ENCODE assay signal across 18 mouse cellular contexts in the genomic region with DNA sequence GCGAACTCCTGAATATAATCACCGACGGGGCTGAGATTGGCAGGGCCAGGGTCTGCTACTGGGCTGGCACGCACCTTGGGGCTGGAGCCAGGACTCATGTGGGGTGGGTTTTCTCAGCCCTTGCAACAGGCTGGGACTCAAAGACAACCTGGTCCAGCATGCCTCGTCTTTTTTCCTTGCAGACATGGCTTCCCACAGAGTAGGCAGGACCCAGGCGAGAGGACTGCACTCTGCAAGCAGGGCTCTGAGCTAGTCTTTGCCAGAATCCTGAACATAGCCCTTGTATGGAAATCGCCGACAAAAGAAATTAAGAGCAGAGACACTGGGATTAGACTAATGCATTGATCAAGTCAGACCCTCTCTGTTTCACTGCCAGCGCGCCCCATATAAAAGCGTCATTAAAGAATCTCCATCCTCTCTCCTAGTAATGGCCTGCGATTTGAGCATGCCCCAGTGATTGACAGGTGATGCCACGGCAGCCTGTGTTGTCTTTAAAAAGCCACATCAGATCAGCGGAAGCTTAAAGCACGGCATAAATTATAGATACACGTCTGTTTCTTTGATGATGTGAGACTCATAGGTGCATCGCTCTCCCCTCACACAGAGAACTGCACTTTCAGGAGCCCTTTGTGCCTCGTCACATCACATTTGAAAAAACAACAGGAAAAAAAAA.
DNase-seq lines count a peak whose midpoint lies in the region; ATAC-seq lines count a peak whose summit lies in the region.
"Had no signal": no experiment of that assay in that cellular context is flagged by ENCODE, and none has a peak within 500 bp of the region (broad histone marks: within the 10 kb centered on the region; RNA-seq: fewer than 3 reads in every experiment).

No protein-coding gene starts in this region.

- 44% methylated on average over 18 of the region's 18 CpGs for WGBS in hindbrain, embryonic 15.5 days
- 64% methylated on average over 18 of the region's 18 CpGs for WGBS in hindbrain, embryonic 10.5 days
- WGBS in forebrain, embryonic 14.5 days: 19% methylated on average over 18 of the region's 18 CpGs
- WGBS in forebrain, embryonic 16.5 days: 16% methylated on average over 18 of the region's 18 CpGs
- WGBS in neural tube, embryonic 14.5 days: 45% methylated on average over 18 of the region's 18 CpGs

- peak overlapping the region; percentile 9; the same call in 1 of the 2 replicates for H3K4me2 ChIP-seq in hindbrain, embryonic 15.5 days
- peak overlapping the region; percentile 38 for H3K4me2 ChIP-seq in forebrain, embryonic 14.5 days (ENCODE audit: low read length)
- peak overlapping the region; percentile 51 for H3K4me2 ChIP-seq in forebrain, embryonic 16.5 days (ENCODE audit: low read length)
- no peak overlapping the region for H3K4me2 ChIP-seq in neural tube, embryonic 14.5 days (ENCODE audit: low read depth, low read length)
- H3K4me2 ChIP-seq: embryonic facial prominence, embryonic 15.5 days; liver, embryonic 11.5 days; lung, embryonic 14.5 days had no signal

- H3K4me1 ChIP-seq in hindbrain, embryonic 15.5 days (replicated peaks): peaks cover 15% of the 10 kb centered on the region
- H3K4me1 ChIP-seq in hindbrain, embryonic 10.5 days (replicated peaks): peaks cover 16% of the 10 kb centered on the region
- H3K4me1 ChIP-seq in forebrain, embryonic 14.5 days (ENCODE audit: control insufficient read depth, insufficient read depth, low read length): peaks cover 8% of the 10 kb centered on the region; the same call in 1 of the 2 replicates
- H3K4me1 ChIP-seq in forebrain, embryonic 16.5 days (replicated peaks; ENCODE audit: control insufficient read depth, insufficient read depth, low read length): peaks cover 19% of the 10 kb centered on the region
- no peaks in the 10 kb centered on the region; the same call in 1 of the 2 replicates for H3K4me1 ChIP-seq in neural tube, embryonic 14.5 days (ENCODE audit: control insufficient read depth, insufficient read depth, low read length)
- H3K4me1 ChIP-seq: embryonic facial prominence, embryonic 15.5 days had no signal

- no peak overlapping the region for H3K4me3 ChIP-seq in hindbrain, embryonic 15.5 days
- no peak overlapping the region for H3K4me3 ChIP-seq in hindbrain, embryonic 10.5 days
- H3K4me3 ChIP-seq in forebrain, embryonic 14.5 days (ENCODE audit: low read depth, low read length): peak overlapping the region; percentile 9; the same call in 1 of the 2 replicates
- H3K4me3 ChIP-seq in forebrain, embryonic 16.5 days (replicated peaks; ENCODE audit: low read length): peak overlapping the region; percentile 23
- H3K4me3 ChIP-seq in neural tube, embryonic 14.5 days (ENCODE audit: low read depth, low read length): no peak overlapping the region
- H3K4me3 ChIP-seq: embryonic facial prominence, embryonic 15.5 days; heart, adult 2 months had no signal

- ATAC-seq in hindbrain, embryonic 15.5 days (ENCODE audit: low FRiP score, low read depth): 0 out of 2 replicates have a peak, but pooled peaks have one; percentile 27
- ATAC-seq in forebrain, embryonic 14.5 days: peak; percentile 50
- peak; percentile 52 for ATAC-seq in forebrain, embryonic 16.5 days
- 0 out of 2 replicates have a peak, but pooled peaks have one; percentile 44 for ATAC-seq in neural tube, embryonic 14.5 days (ENCODE audit: low read depth)
- ATAC-seq in inflammation-experienced regulatory T-cells, adult 6 months: no peak

- H3K27ac ChIP-seq in hindbrain, embryonic 15.5 days (replicated peaks): no peak overlapping the region
- no peak overlapping the region for H3K27ac ChIP-seq in hindbrain, embryonic 10.5 days
- no peak overlapping the region for H3K27ac ChIP-seq in forebrain, embryonic 14.5 days (ENCODE audit: low read depth, low read length)
- no peak overlapping the region for H3K27ac ChIP-seq in forebrain, embryonic 16.5 days (ENCODE audit: low read length)
- no peak overlapping the region for H3K27ac ChIP-seq in neural tube, embryonic 14.5 days (ENCODE audit: low read depth, low read length)
- H3K27ac ChIP-seq: embryonic facial prominence, embryonic 15.5 days; heart, adult 2 months; macrophage had no signal

- no peaks in the 10 kb centered on the region for H3K36me3 ChIP-seq in hindbrain, embryonic 15.5 days
- H3K36me3 ChIP-seq in hindbrain, embryonic 10.5 days: no peaks in the 10 kb centered on the region
- H3K36me3 ChIP-seq in forebrain, embryonic 14.5 days (ENCODE audit: control insufficient read depth, insufficient read depth, low read length): no peaks in the 10 kb centered on the region
- H3K36me3 ChIP-seq in forebrain, embryonic 16.5 days (ENCODE audit: control insufficient read depth, insufficient read depth): no peaks in the 10 kb centered on the region
- H3K36me3 ChIP-seq in neural tube, embryonic 14.5 days (ENCODE audit: control insufficient read depth, insufficient read depth, low read length): no peaks in the 10 kb centered on the region
- H3K36me3 ChIP-seq: embryonic facial prominence, embryonic 15.5 days had no signal

- H3K9me3 ChIP-seq in hindbrain, embryonic 15.5 days: no peaks in the 10 kb centered on the region
- no peaks in the 10 kb centered on the region for H3K9me3 ChIP-seq in hindbrain, embryonic 10.5 days
- no peaks in the 10 kb centered on the region for H3K9me3 ChIP-seq in forebrain, embryonic 14.5 days (replicated peaks; ENCODE audit: control insufficient read depth, low read length)
- H3K9me3 ChIP-seq in forebrain, embryonic 16.5 days (ENCODE audit: control insufficient read depth, low read length): no peaks in the 10 kb centered on the region
- no peaks in the 10 kb centered on the region for H3K9me3 ChIP-seq in neural tube, embryonic 14.5 days (ENCODE audit: control insufficient read depth, low read length)
- H3K9me3 ChIP-seq: embryonic facial prominence, embryonic 15.5 days had no signal

- H3K27me3 ChIP-seq in hindbrain, embryonic 15.5 days: no peaks in the 10 kb centered on the region
- no peaks in the 10 kb centered on the region for H3K27me3 ChIP-seq in hindbrain, embryonic 10.5 days (ENCODE audit: insufficient read depth, poor library complexity, severe bottlenecking)
- H3K27me3 ChIP-seq in forebrain, embryonic 14.5 days (replicated peaks; ENCODE audit: control insufficient read depth, insufficient read depth, low read length): no peaks in the 10 kb centered on the region
- no peaks in the 10 kb centered on the region for H3K27me3 ChIP-seq in forebrain, embryonic 16.5 days (replicated peaks; ENCODE audit: control insufficient read depth, insufficient read depth, low read length)
- H3K27me3 ChIP-seq in neural tube, embryonic 14.5 days (ENCODE audit: control insufficient read depth, insufficient read depth, low read length): no peaks in the 10 kb centered on the region
- H3K27me3 ChIP-seq: embryonic facial prominence, embryonic 15.5 days had no signal

- H3K9ac ChIP-seq in hindbrain, embryonic 15.5 days: no peak overlapping the region
- H3K9ac ChIP-seq in forebrain, embryonic 14.5 days (ENCODE audit: low read length): peak overlapping the region; percentile 13; the same call in 1 of the 2 replicates
- 0 out of 2 replicates have a peak overlapping the region, but pooled peaks have one; percentile 36 for H3K9ac ChIP-seq in forebrain, embryonic 16.5 days (replicated peaks; ENCODE audit: low read depth, low read length)
- no peak overlapping the region for H3K9ac ChIP-seq in neural tube, embryonic 14.5 days (replicated peaks; ENCODE audit: low read depth, low read length)
- H3K9ac ChIP-seq: embryonic facial prominence, embryonic 15.5 days; lung, embryonic 14.5 days had no signal

- DNase-seq in hindbrain, embryonic 10.5 days (ENCODE audit: low spot score): no peak
- peak; percentile 53 for DNase-seq in forebrain, embryonic 14.5 days (ENCODE audit: low spot score)
- DNase-seq in frontal cortex, adult 2 months (ENCODE audit: extremely low spot score in 1 of 2, low spot score in 1 of 2): no peak
- DNase-seq: adrenal gland, postnatal 36 days; cerebellum, adult 9-11 months; embryo, embryonic 11 days; gastrocnemius, postnatal 10 days; heart, adult 2 months; kidney, adult 8-10 months; kidney, postnatal 4 days had no signal

Comparison
In these comparisons a context has a peak if more than half of its experiments do, and no peak if none do; other contexts are left out.
1. H3K4me3 ChIP-seq: peak in forebrain, embryonic 14.5 days (single experiment) and forebrain, embryonic 16.5 days (single experiment); none in hindbrain, embryonic 15.5 days (single experiment), hindbrain, embryonic 10.5 days (single experiment) and neural tube, embryonic 14.5 days (single experiment).
2. H3K9ac ChIP-seq: peak in forebrain, embryonic 14.5 days (single experiment) and forebrain, embryonic 16.5 days (single experiment); none in hindbrain, embryonic 15.5 days (single experiment) and neural tube, embryonic 14.5 days (single experiment).